Mouse (Mus musculus): Measurements from ENCODE around the gene Ccdc102a.

Ccdc102a gene

DNA sequence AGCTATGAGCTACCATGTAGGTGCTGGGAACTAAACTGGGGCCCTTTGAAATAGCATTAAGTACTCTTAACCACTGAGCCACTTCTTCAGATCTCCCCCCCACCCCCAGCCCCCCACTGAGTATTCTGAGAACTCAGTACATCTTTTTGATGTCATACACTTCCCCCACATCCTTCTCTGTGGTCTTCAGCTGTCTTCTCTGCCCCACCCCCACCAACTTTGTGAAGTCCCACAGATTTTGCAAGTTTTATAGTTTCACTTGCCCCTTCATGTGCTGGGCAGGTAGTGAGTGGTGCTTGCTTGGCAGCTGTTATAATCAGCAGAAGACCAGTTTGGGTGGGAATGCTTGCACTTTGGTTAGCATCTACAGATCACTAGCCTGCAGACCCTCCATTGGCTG lies 1.4 kb upstream of the Ccdc102a start:
- DNase-seq: no peak

DNA sequence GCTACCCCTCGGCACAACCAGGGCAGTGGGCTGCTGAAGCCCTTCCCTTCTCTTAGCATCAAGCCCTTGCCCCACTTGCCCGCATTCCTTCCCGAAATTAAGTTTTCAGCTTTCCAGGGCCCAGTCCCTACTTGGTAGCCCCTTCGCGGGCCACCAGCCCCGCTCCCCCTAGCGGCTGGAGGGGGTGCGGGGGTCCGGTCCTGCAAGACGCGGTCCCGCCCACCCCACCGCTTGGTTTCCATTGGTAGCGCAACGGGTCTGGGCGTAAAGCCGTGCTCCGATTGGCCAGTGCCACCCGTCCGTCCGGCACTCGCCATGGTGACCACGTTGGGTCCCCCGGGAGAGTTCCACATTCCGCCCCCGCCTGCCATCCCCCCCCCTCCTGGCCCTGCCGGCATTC lies 546 bp downstream of the Ccdc102a start:
- peak; percentile 85 for DNase-seq

DNA sequence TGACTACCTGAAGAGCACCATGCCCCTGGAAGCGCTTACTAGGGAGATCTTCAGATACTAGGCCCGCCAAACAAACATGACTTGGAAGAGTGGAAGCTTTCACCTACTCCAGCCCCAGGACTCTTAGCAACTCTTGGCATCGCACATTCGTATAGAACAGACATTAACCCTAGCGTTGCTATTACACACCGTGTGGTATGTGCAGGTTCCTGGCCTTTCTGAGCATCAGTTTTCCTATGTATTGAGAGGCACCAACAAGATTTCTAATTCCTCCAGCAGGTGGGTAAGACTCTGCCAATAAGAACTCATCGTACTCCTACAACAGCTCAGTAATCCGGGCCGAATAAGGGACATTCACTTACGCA lies 956 bp downstream of the Ccdc102a start:
- no peak for DNase-seq

DNA sequence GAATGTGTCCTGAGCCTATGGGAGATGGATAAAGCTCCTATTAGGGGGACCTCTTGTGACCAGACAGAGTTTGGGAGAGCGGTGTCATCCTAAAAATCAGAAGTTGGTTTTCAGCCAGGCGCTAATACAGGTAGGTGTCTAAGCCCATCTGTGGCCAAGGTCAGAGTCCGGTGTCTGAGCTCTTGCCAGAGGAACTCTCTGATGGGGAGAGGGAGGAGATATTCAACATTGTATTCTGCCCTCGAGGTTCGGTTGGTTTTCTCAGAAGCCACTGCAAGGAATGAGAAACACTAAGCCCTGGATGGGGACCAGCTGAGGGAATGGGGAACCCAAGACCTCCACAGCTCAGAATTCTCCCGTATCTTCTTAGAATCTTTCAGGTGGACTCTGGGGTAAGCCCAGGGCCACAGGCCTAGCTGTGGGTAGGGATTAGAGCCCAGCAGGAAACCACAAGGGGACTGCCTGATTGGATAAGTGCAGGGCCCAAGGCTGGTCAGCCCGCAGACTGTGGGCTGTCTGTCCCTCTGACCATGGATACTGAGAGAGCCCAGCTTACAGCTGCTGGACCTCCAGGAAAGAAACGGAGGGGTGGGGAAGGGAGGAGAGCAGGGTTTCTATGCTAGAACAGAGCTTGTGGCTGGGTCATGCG lies 1.5 kb downstream of the Ccdc102a start:
- DNase-seq: no peak

DNA sequence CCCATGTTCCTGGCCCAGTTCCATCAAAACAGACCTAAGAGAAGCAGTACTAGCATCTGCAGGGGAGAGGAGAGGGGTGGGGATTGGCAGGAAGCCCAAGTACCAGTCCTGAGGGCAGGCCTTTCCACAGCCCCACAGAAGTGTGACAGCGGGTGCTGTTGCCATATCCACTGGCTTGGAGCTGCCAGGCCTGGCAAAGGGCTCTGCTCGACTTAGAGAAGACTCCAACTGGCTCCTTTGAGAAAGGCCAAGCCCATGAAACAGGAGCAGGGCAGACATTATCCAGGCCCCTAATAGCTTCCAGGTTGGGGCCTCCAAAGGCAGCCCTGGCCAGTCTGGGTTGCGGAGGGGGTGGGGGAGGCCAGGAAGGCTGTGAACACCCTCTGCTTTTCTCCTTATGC lies 3.2 kb downstream of the Ccdc102a start:
- DNase-seq: peak; percentile 26

DNA sequence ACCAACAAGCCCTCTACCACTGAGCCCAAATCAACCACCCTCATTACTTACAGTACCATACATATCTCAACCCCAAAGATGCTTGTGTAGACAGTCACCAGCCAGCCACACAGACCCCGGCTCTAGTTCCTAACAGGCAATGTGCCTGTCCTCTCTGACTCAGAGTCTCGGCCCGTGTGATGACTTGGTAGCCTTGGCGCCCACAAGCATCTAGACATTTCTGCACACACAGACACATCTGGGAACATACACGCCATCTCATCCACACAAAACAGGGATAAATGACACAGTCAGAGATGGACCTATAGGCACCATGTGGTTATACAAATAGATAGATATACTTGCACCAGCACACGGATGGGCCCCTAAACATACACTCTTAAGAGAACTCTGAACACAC lies 3.6 kb downstream of the Ccdc102a start:
- DNase-seq: no peak

DNA sequence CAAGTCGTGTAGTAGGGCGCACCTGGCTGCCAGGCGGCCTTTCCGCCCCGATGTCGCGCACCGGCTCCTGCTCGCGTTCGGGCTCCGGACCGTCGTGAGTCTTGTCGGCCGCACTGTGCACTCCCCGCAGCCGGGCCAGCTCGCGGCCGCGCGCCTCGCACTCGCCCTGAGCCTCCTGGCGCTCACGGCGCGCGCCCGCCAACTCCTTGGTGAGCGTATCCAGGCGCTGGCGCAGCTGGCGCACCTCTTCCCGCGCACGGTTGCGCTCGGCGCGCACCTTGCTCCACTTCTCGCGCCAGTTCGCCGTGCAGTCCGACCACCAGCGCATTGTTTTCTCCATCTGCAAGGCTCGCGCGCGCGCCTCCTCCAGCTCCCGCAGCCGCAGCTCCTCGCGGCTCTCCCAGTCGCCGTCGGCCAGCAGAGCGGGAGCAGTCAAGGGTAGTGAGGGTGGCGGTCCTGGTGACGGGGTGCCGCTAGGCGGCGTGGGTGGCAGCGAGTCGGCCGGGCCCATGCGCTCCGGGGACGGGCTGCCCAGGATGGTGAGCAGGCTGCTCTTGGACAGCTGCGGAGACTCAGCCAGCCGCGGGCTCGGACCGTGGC lies 4.7 kb downstream of the Ccdc102a start:
- peak; percentile 74 for DNase-seq

DNA sequence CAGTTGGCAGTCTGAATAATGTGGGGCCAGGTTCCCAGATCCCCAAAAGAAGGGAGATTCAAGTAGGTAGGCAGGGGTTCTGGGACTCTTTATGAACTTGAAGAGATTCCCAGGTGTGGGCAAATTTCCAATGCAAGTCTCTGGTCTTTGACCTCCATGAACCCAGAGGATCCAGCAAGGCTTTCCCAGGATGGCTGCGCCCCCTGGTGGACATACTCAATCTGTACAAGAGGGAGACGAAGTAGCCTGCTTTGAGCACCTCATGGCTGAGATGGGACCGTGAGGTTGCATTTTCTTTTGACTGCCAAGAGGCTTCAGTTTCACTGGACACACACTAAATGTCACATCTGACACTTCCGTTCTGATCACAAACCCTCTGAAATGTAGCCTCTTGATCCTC lies 9.1 kb downstream of the Ccdc102a start:
- DNase-seq: peak; percentile 77

DNA sequence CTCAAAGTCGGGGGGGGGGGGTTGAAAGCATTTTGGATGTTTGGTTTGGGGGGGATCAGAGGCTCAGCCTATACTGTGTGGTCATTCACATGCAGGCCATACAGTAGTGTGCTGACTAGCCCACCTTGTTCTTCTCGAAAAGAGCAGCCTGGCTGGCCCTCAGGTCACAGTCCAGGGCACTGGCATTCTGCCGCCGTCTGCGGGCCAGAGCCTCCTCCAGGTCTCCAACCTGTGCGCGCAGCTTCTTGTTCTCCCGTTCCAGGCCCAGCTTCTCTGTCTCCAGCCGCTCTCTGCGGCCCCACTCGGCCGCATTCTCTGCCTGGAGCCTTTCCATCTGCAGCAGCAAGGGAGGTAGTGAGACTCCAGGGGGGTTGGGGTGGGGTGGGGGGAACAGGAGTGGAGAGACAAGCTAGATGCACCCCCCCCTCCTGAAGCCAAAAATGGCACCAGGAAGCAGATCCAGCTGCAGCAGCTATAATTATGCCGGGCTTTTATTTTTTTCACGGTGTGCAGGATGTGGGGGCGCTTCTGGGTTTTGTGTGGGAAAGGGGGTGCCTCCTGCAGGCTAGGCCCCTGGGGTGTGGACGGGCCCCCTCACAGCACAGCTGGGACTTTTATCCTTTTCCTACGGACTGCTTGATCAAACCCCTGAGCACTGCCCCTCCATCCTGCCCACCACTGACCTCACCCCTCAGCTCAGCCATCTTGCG lies 10.2 kb downstream of the Ccdc102a start:
- DNase-seq: no peak

DNA sequence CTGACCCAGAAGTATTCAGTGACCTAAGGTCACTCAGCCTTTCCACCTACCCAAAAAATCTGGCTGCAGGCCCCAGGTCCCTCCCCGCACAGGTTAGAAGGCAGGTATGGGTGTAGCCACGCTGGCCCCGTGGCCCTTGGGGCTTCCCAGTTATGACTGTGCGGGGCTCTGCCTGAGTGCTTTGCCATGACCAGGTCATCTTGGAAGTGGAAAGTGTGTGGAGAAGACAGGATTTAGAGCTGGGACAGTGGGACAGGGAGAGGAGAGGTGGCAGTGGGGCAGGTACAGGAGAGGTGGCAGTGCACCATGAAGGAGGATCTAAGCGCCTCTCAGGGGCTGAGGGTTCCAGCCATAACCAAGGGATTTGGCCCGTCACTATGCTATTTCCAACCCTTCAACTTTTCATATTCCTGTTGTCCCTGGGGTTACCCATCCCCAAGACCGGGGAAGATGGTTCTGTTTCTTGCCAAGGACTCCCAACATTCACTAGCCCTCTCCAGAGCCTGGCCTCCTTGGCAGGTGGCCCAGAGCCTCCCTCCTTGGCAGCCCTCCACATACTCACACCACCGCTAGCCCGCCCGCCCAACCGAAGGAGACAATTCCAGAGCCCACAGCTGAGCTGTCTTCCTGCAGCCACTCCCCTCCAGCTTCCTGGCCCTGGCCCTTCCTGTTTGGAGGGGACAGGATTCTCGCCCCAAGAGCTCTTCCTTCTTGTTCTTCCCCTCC lies 13.3 kb downstream of the Ccdc102a start:
- DNase-seq: peak; percentile 75

DNA sequence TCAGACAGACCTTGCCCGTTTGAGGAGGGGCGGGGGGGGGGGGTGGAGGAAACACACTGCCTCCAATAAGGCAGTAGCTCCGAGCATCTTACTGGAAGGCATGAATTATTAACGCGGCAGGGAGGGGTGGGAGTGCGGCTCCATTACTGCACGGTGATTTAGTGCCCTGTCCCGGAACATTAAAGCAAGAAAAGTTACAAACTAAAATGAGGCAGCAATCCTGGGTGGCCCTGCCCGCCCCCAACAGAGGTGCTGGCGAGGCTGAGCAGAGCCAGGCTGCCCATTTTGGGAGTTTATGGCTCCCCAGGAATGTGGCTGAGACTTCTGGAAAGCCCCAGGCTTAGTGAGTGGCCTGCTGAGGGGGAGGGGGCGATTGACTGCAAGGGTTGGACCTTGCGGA lies 14.2 kb downstream of the Ccdc102a start:
- DNase-seq: no peak

DNA sequence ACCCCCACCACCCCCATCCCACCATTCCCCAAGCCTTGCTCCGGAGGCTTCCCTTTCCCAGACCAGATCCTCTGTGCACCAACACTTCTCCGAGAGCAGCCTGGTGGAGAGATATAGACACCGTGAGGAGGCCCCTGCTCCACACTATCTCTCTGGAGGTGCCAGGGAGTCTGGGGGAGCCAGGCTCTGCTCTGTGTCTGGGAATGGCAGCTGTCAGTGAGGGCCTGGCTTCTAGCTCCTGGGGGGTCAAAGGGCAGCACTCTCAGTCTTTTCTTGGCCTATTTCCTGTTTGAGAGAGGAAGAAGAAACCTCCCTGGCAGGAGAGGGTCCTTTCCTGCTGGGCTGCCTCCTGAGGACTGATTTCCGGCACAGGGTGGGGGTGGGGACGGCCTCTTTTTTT lies 16.9 kb downstream of the Ccdc102a start:
- no peak for DNase-seq

DNA sequence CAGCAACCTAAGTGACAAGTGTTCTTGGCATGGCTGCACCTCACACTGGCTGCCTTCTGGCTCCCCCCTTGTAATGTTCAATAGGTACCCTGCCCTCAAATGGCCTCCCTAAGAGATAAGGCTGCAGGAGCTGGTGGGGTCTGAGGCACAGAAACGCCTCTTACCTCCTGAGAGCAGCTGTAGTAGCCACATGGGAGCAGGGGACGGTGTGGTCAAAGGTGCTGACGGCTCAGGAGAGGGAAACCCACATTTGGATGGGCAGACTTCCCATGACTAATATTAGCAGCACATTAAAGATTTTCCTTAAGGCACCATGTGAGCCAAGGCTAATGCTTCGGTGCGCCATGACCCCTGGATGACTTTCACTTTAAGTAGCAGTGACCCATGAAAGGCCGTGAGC lies 17.3 kb downstream of the Ccdc102a start:
- DNase-seq: no peak

DNA sequence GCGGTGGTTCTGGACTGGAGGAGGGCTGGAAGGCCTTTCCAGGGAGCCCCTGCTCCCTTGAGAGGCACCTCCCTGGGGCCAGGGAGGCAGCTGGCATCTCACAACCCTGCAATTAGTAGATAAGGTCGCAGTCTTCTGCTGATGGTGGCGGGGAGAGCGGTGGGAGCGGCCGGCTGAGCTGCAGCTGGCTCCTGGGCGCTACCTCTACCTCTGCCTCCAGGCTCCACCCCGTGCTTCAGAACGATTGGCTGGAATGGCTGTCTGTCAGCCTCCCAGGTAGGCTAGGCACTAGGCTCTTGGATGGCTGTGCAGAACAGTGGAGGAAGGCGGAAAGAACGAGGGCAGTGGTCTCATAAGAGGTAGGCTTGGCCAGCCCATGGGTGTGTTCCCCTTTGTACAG lies 18.6 kb downstream of the Ccdc102a start:
- DNase-seq: no peak

DNA sequence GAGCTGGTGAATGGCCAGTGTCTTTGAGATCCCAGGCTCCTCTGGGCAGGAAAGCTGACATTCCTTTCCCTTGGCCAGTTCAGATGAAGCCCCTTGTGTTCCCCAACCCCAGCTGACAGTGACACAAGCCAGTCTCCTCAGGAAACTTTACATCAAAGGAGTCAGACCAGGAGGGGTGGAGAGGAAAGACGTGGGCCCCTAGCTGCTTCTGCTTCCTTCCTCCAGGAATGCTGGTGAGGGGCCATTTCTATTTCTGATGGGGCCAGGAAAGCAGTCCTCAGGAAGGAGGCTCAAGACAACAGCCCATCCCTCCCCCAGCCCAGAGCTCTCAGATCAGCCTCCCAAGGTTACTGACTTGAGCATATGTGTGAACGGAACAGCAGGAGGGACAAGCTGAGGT lies 25.0 kb downstream of the Ccdc102a start:
- no peak for DNase-seq

DNA sequence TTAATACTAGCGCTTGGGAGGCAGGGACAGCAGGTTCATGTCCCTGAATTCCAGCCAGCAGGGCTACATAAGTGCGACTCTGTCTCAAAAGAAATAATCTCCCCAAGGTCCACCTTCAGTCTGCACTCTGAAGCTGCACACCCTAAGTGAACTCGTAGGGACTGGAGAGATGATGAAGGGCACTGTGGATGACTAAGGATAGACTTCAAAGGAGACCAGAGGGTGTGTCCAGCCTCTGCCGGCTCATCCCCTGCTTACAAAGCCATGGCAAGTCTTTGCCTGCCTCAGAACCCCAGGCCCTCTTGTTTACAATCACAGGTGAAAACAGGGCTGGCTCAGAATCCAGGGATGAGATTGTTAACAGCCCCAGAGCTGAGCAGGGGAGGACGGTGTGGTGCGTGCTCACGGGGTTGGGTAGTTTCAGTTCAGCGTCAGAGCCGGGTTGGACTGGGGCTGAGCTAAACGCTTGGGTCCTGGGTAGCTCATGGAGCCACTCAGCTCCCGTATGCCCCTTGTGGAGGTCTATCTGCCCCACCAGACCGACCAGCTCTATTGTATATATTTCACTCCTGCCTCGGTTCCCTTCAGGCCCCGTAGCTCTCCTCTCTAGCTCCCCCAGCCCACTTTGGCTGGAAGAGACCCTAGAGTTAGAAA lies 29.4 kb downstream of the Ccdc102a start:
- DNase-seq: no peak

DNA sequence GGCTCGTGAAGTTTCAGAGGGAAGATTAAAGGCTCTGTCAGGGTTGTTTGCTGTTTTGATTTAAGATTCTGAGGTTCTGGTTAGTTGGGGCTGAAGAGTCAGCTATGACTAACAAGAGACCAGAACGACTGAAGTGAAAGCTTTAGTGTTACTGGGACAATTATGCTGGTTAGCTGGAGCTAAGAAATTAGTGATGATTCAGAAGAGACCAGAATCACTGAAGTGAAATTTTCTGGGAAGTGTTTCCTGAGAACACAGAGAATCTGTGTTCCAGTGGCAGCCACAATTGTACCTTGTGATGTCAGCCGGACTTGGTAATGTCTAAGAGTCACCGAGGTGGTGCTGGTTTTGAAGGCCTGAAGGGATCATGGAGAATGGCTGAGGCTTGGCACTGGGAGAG lies 37.2 kb downstream of the Ccdc102a start:
- no peak for DNase-seq

DNA sequence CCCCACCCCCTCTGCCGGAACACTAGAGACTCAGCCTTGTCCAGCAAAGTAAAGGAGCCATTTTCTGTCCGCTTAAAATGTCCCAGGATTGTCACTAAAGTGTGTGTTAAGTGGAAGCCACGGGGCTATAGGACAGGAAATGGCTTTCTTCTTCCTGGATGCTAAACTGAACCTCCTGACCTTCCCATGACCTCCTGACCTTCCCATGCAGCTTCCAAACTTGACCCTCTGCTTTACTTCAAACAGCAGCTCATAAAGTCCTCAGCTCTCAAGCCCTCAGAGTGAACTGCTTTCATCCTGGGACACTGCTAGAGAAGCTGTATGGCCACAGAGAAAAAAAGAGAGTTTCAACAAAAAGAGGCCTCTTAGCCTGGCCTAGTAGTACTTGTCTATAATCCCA lies 41.1 kb downstream of the Ccdc102a start:
- DNase-seq: no peak

DNA sequence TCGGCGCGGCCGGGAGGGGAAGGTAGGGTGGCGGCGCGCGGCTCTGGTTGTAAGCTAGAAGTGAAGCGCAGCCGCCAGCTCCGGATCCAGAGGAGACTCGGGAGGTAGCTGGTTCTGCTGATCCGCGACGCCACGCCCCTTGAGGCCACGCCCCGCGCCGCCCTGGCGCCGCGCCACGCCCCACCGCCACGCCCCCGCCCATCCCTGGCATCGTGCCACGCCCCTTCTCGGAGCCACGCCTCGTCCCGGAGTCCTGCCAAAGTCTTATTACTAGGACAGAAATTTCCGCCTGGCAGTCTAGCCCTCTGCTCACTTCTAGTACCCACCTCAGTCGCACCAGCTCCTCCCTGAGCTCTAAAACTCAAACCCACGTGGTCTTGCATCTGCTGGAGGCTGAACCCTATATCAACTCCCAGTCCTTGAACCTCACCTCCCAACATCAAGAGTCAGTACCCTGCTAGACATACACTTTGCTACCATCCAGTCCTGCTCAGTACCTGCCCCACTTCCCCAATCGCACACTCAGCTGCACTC lies 41.6 kb downstream of the Ccdc102a start, which contains the start of gene Dok4:
TSS of gene Dok4 (minus strand) at position 134 of the 534 bp plus-strand sequence.
- DNase-seq: peak; percentile 79

DNA sequence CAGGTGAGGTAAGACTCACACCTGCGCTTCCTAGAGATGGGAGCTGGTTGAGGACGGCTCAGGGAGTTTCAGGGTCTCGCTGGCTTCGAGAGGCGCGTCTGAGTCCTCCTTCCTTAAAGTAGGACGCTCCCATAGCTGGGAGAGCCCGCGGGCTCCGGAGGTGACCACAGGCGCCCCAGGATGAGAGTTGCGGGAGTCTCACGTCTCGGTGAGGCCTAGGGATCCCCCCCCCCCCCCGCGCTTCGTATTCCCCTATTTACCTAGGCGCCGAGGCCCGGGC lies 42.1 kb downstream of the Ccdc102a start:
- no peak for DNase-seq

DNA sequence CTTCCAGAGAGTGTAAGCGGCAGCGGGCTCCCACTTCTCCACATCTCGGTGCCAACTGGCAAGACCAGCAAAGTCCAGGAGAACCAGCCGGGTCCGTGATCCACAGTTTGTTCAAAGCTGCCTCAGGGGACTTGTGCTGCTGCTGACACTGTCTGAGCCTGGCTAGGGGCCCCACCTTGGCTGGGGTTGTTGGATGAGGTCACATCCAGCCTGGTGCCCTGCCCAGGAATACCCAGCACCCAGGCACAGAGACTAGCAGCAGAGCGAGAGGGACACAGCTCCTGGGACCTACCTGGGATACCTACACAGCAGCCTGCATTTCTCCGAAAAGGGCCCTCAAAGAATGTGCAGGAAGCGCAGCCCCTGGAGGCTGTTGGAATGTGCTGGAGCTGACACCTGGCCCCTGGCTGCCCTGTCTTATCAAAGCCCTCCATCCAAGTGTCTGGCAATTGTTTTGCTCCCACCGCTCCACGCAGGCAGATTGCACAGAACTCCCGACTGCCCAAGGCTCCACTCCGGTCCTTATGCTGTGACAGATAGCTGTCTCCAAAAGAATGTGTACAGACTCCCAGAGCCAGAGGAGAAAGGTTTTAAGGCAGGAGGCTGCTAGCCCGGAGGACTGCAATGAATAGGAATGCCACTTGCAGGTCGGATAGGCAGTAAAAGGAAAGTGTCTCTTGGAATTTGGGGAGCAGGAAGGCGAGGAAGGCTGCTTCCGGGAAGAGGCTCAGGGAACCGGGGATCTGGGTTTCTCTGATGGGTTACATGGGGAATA lies 42.6 kb downstream of the Ccdc102a start:
- no peak for DNase-seq

DNA sequence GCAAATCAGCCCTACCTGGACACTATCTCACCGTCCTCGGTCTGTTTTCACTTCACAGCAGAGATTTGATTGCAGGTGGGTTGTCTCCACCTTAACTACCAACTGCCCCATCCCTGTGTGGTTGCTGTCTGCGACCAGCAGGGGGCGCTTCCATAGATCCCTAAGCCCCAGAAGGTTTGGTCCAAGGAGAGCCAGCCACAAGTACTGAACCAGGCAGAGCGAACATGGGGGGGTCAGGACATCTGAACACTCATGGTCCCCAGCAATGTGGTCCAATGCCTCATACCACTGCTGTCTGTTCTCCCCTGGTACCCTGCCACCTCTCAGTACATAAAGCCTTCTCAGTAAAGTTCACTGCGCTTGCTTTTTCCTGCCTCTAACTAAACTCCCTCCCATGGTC lies 43.5 kb downstream of the Ccdc102a start:
- peak; percentile 74 for DNase-seq

Data from right cerebral cortex, postnatal 4 days (tissue).